Mouse (Mus musculus) stomach, embryonic 16.5 days (tissue): ENCODE data around the gene Vps50. TPM values are rescaled to one million over a fixed set of nuclear protein-coding genes. Genes with fewer than 3 reads are reported as not detected.
"Not testable (repeated sequence)": the region's sequence is repeated elsewhere in the genome, so short reads cannot be mapped to it uniquely, and the experiment has no call there.

Experiments
- ATAC-seq: fragments of 200-750 bp; cut with Nextera tagmentation; 2 replicates; pipeline ENCODE4 v1.8.0; 2017; ENCODE audit warnings: moderate number of reproducible peaks, moderate TSS enrichment; ENCODE audit not compliant: insufficient read depth, low FRiP score
- H3K27ac ChIP-seq: fragments of 300-500 bp; sonication (generic); 2 replicates; pipeline ENCODE4 v1.5.1; 2014; ENCODE audit warnings: low read length
- H3K27me3 ChIP-seq: fragments of 300-500 bp; sonication (generic); 2 replicates; pipeline ENCODE4 v1.6.1; 2014; ENCODE audit warnings: low read length, control low read depth, mixed read lengths; ENCODE audit not compliant: control insufficient read depth, insufficient read depth
- H3K36me3 ChIP-seq: fragments of 300-500 bp; sonication (generic); 2 replicates; pipeline ENCODE4 v1.6.1; 2014; ENCODE audit warnings: low read length; ENCODE audit not compliant: control insufficient read depth, insufficient read depth
- H3K4me1 ChIP-seq: fragments of 300-500 bp; sonication (generic); 2 replicates; pipeline ENCODE4 v1.6.1; 2014; ENCODE audit warnings: low read length, control low read depth, mixed read lengths; ENCODE audit not compliant: control insufficient read depth, insufficient read depth
- H3K4me2 ChIP-seq: fragments of 300-500 bp; sonication (generic); 2 replicates; pipeline ENCODE4 v1.6.1; 2014; ENCODE audit warnings: low read depth, low read length, mixed read lengths
- H3K4me3 ChIP-seq: fragments of 300-500 bp; sonication (generic); replicated peaks from 2 replicates; pipeline ENCODE4 v1.5.1; 2014; ENCODE audit warnings: mild to moderate bottlenecking, low read length
- H3K9ac ChIP-seq: fragments of 300-500 bp; sonication (generic); 2 replicates; pipeline ENCODE4 v1.6.1; 2014; ENCODE audit warnings: low read length
- H3K9me3 ChIP-seq: fragments of 300-500 bp; sonication (generic); replicated peaks from 2 replicates; pipeline ENCODE4 v1.6.1; 2016; ENCODE audit warnings: low read length, control low read depth; ENCODE audit not compliant: control insufficient read depth
- WGBS: fragments of 180-500 bp; shearing (Covaris S2); extraction: QIAGEN DNeasy Blood & Tissue Kit; methylation state at CpG from one replicate; pipeline ENCODE4 v1.1.7; 2014; 5-methylcytosine and 5-hydroxymethylcytosine counted together
- polyA plus RNA-seq: library from polyadenylated mRNA; unstranded; fragments of >200 nt; fragmentation: Nextera tagmentation; extraction: Ambion mirVana; gene quantifications from 2 replicates; pipeline ENCODE4 v1.2.1, GENCODE M21; 2015

Gene Vps50
- polyA plus RNA-seq, 1 experiment from 2014 or later, result 27.6 TPM

- H3K27me3 ChIP-seq, result no peaks in the 10 kb centered on the region
- ATAC-seq, result no peak
- H3K4me1 ChIP-seq, result no peaks in the 10 kb centered on the region
- no peaks in the 10 kb centered on the region for H3K9me3 ChIP-seq
- no peak overlapping the region for H3K4me2 ChIP-seq
- H3K4me3 ChIP-seq, result no peak overlapping the region
- WGBS, result 91% methylated on average over 1 of the region's 1 CpGs
- no peak overlapping the region for H3K9ac ChIP-seq
- H3K36me3 ChIP-seq, result no peaks in the 10 kb centered on the region
- H3K27ac ChIP-seq, result no peak overlapping the region
Observed at GRCm38 (mm10) chr6:3549992-3550391, 51.8 kb downstream of the Vps50 start.

- not testable (repeated sequence) for H3K36me3 ChIP-seq, H3K4me2 ChIP-seq, H3K27me3 ChIP-seq, H3K9me3 ChIP-seq, H3K4me1 ChIP-seq, H3K9ac ChIP-seq, H3K4me3 ChIP-seq, ATAC-seq, H3K27ac ChIP-seq
- WGBS, result 81% methylated on average over 9 of the region's 9 CpGs
Observed at GRCm38 (mm10) chr6:3552681-3553080, 54.5 kb downstream of the Vps50 start.

GRCm38 (mm10) chr6:3557177-3557576 lies 59.0 kb downstream of the Vps50 start:
- no peaks in the 10 kb centered on the region for H3K4me1 ChIP-seq
- no peaks in the 10 kb centered on the region for H3K36me3 ChIP-seq
- WGBS, result 85% methylated on average over 4 of the region's 4 CpGs
- no peak overlapping the region for H3K9ac ChIP-seq
- H3K27me3 ChIP-seq, result no peaks in the 10 kb centered on the region
- H3K4me2 ChIP-seq, result no peak overlapping the region
- ATAC-seq, result no peak
- H3K27ac ChIP-seq, result no peak overlapping the region
- H3K4me3 ChIP-seq, result no peak overlapping the region
- no peaks in the 10 kb centered on the region for H3K9me3 ChIP-seq

GRCm38 (mm10) chr6:3560009-3560408 lies 61.8 kb downstream of the Vps50 start:
- no peak for ATAC-seq
- Histone ChIP-seq H3K4me1 (no peaks in the 10 kb centered on the region), H3K27me3 (no peaks in the 10 kb centered on the region), H3K36me3 (no peaks in the 10 kb centered on the region), H3K4me2 (no peak overlapping the region), H3K27ac (no peak overlapping the region), H3K9ac (no peak overlapping the region), H3K9me3 (no peaks in the 10 kb centered on the region), H3K4me3 (no peak overlapping the region)
- WGBS, result 56% methylated on average over 5 of the region's 5 CpGs

- H3K27me3 ChIP-seq, result no peaks in the 10 kb centered on the region
- no peak overlapping the region for H3K4me2 ChIP-seq
- no peaks in the 10 kb centered on the region for H3K4me1 ChIP-seq
- H3K4me3 ChIP-seq, result no peak overlapping the region
- no peaks in the 10 kb centered on the region for H3K9me3 ChIP-seq
- ATAC-seq, result no peak
- H3K9ac ChIP-seq, result no peak overlapping the region
- H3K36me3 ChIP-seq, result no peaks in the 10 kb centered on the region
- no peak overlapping the region for H3K27ac ChIP-seq
Observed at GRCm38 (mm10) chr6:3562301-3562700, 64.1 kb downstream of the Vps50 start.

- H3K27ac ChIP-seq, H3K4me1 ChIP-seq, H3K9me3 ChIP-seq, ATAC-seq, H3K9ac ChIP-seq, H3K4me3 ChIP-seq, H3K27me3 ChIP-seq, H3K4me2 ChIP-seq, H3K36me3 ChIP-seq: not testable (repeated sequence)
Observed at GRCm38 (mm10) chr6:3564118-3564517, 65.9 kb downstream of the Vps50 start.

GRCm38 (mm10) chr6:3565005-3565404 lies 66.8 kb downstream of the Vps50 start:
- Histone ChIP-seq H3K27me3 (no peaks in the 10 kb centered on the region), H3K9me3 (no peaks in the 10 kb centered on the region), H3K4me2 (no peak overlapping the region), H3K4me1 (no peaks in the 10 kb centered on the region), H3K4me3 (no peak overlapping the region), H3K36me3 (no peaks in the 10 kb centered on the region), H3K27ac (no peak overlapping the region), H3K9ac (no peak overlapping the region)
- 92% methylated on average over 4 of the region's 4 CpGs for WGBS
- ATAC-seq, result no peak

GRCm38 (mm10) chr6:3565667-3566066 lies 67.5 kb downstream of the Vps50 start:
- Histone ChIP-seq H3K9ac (no peak overlapping the region), H3K9me3 (no peaks in the 10 kb centered on the region), H3K27me3 (no peaks in the 10 kb centered on the region), H3K27ac (no peak overlapping the region), H3K4me2 (no peak overlapping the region), H3K4me3 (no peak overlapping the region), H3K4me1 (no peaks in the 10 kb centered on the region), H3K36me3 (no peaks in the 10 kb centered on the region)
- WGBS, result 94% methylated on average over 1 of the region's 1 CpGs
- ATAC-seq, result no peak

GRCm38 (mm10) chr6:3567071-3567610 lies 69.0 kb downstream of the Vps50 start:
- ATAC-seq, result no peak
- no peak overlapping the region for H3K27ac ChIP-seq
- no peaks in the 10 kb centered on the region for H3K27me3 ChIP-seq
- H3K4me1 ChIP-seq, result no peaks in the 10 kb centered on the region
- H3K36me3 ChIP-seq, result no peaks in the 10 kb centered on the region
- no peak overlapping the region for H3K9ac ChIP-seq
- no peaks in the 10 kb centered on the region for H3K9me3 ChIP-seq
- WGBS, result 90% methylated on average over 7 of the region's 7 CpGs
- no peak overlapping the region for H3K4me2 ChIP-seq
- H3K4me3 ChIP-seq, result no peak overlapping the region
